Mouse (Mus musculus): ENCODE measurements around the gene Bmper. TPM values are rescaled to one million over a fixed set of nuclear protein-coding genes. Genes with fewer than 3 reads are reported as not detected.
A peak's percentile ranks its signal among the peaks of the same experiment; 100 is the strongest.

Gene Bmper
- polyA plus RNA-seq, 1 experiment from 2014 or later, result 3.4 TPM

DNA sequence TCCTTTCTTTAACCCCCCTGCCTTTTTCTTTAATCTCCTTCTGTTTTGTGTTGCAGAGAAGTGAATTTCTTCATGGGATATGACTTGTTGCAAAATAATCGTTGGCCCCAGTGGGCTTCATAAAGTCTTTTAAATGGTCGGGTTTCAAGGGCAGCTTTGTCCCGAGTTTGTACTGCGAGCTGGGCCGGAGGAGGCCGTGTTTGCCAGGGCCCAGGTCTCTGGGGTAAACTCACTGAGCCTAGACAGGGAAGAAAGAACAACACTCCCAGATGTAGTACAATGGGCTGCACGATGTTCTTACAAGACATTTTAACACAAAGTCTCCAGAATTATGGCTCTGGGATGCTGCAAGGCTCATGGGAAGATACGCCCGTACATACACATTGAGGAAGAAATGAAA is 23.5 kb downstream of the Bmper start:
- Histone ChIP-seq H3K27me3 (ENCODE audit: control insufficient read depth, insufficient read depth, low read length) (no peaks in the 10 kb centered on the region), H3K4me1 (replicated peaks; ENCODE audit: control insufficient read depth, insufficient read depth, low read length) (no peaks in the 10 kb centered on the region), H3K9me3 (ENCODE audit: control insufficient read depth, low read length) (no peaks in the 10 kb centered on the region), H3K36me3 (ENCODE audit: control insufficient read depth, insufficient read depth, low read length) (no peaks in the 10 kb centered on the region), H3K27ac (ENCODE audit: low read depth, low read length) (no peak overlapping the region), H3K4me3 (ENCODE audit: low read depth, low read length) (no peak overlapping the region), H3K9ac (ENCODE audit: low read depth, low read length) (no peak overlapping the region), H3K4me2 (replicated peaks; ENCODE audit: low read depth, low read length) (no peak overlapping the region)
- WGBS, result 65% methylated on average over 9 of the region's 9 CpGs
- DNase-seq (ENCODE audit: low spot score) (no peak), ATAC-seq (ENCODE audit: low FRiP score) (no peak)

- DNase-seq (ENCODE audit: low spot score), result peak; percentile 85
- H3K4me3 ChIP-seq (ENCODE audit: low read depth, low read length), result no peak overlapping the region
- H3K36me3 ChIP-seq (ENCODE audit: control insufficient read depth, insufficient read depth, low read length), result no peaks in the 10 kb centered on the region
- H3K9me3 ChIP-seq (ENCODE audit: control insufficient read depth, low read length), result no peaks in the 10 kb centered on the region
- H3K4me2 ChIP-seq (replicated peaks; ENCODE audit: low read depth, low read length), result no peak overlapping the region
- no peak overlapping the region for H3K27ac ChIP-seq (ENCODE audit: low read depth, low read length)
- no peak overlapping the region for H3K9ac ChIP-seq (ENCODE audit: low read depth, low read length)
- WGBS, result 9% methylated on average over 5 of the region's 5 CpGs
- H3K27me3 ChIP-seq (ENCODE audit: control insufficient read depth, insufficient read depth, low read length), result no peaks in the 10 kb centered on the region
- no peaks in the 10 kb centered on the region for H3K4me1 ChIP-seq (replicated peaks; ENCODE audit: control insufficient read depth, insufficient read depth, low read length)
- ATAC-seq (ENCODE audit: low FRiP score), result peak; percentile 70; the same call in 1 of the 2 replicates
These were observed 27.1 kb downstream of the Bmper start for GRCm38 (mm10) chr9:23250026-23250425.

DNA sequence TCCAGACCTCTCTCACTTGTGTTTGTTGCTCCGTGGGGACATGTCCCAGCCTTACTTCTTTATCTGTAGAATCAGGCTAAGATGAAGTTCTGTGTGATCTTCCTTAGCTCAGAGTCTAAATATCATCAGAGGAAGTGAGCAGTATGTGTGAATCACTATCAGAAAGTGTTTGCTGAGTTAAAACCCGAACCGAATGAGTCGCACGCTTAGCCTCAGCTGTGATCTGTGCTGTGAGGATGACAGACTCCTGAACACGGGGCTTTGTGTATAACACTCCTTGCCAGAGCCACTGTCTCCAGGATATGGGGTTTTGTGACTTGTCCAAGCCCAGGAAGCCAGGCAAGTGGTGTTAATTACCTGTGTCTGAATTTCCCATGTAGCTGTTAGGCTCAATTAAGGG is 28.1 kb downstream of the Bmper start:
- no peak overlapping the region for H3K4me2 ChIP-seq (replicated peaks; ENCODE audit: low read depth, low read length)
- H3K27me3 ChIP-seq (ENCODE audit: control insufficient read depth, insufficient read depth, low read length), result no peaks in the 10 kb centered on the region
- H3K4me1 ChIP-seq (replicated peaks; ENCODE audit: control insufficient read depth, insufficient read depth, low read length), result no peaks in the 10 kb centered on the region
- no peak overlapping the region for H3K4me3 ChIP-seq (ENCODE audit: low read depth, low read length)
- H3K27ac ChIP-seq (ENCODE audit: low read depth, low read length), result no peak overlapping the region
- no peak overlapping the region for H3K9ac ChIP-seq (ENCODE audit: low read depth, low read length)
- WGBS, result 88% methylated on average over 6 of the region's 6 CpGs
- H3K36me3 ChIP-seq (ENCODE audit: control insufficient read depth, insufficient read depth, low read length), result no peaks in the 10 kb centered on the region
- ATAC-seq (ENCODE audit: low FRiP score) (no peak), DNase-seq (ENCODE audit: low spot score) (no peak)
- H3K9me3 ChIP-seq (ENCODE audit: control insufficient read depth, low read length), result no peaks in the 10 kb centered on the region

DNA sequence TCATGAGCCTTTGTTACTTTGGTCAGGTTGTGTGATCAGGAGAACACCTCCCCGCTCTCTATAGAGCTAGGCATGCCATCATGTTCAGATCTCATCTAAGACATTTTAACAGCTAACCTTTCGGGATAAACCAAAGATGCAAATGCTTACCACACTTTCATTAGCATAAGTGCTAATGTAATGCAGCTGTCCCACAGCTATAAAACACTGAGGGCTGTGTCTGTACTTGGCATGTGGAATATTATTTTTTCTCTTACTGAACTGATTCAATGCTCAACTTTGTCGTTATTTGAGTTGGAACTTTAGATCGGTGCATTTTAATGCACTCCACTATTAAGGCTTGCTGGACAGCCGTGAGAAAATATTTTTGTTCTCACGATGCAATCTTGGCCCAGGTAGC is 30.7 kb downstream of the Bmper start:
- Histone ChIP-seq H3K36me3 (ENCODE audit: control insufficient read depth, insufficient read depth, low read length) (no peaks in the 10 kb centered on the region), H3K4me2 (replicated peaks; ENCODE audit: low read depth, low read length) (no peak overlapping the region), H3K4me1 (replicated peaks; ENCODE audit: control insufficient read depth, insufficient read depth, low read length) (no peaks in the 10 kb centered on the region), H3K27ac (ENCODE audit: low read depth, low read length) (no peak overlapping the region), H3K9me3 (ENCODE audit: control insufficient read depth, low read length) (no peaks in the 10 kb centered on the region), H3K27me3 (ENCODE audit: control insufficient read depth, insufficient read depth, low read length) (no peaks in the 10 kb centered on the region), H3K4me3 (ENCODE audit: low read depth, low read length) (no peak overlapping the region), H3K9ac (ENCODE audit: low read depth, low read length) (no peak overlapping the region)
- ATAC-seq (ENCODE audit: low FRiP score), result no peak
- DNase-seq (ENCODE audit: low spot score), result no peak
- WGBS, result 86% methylated on average over 6 of the region's 6 CpGs

DNA sequence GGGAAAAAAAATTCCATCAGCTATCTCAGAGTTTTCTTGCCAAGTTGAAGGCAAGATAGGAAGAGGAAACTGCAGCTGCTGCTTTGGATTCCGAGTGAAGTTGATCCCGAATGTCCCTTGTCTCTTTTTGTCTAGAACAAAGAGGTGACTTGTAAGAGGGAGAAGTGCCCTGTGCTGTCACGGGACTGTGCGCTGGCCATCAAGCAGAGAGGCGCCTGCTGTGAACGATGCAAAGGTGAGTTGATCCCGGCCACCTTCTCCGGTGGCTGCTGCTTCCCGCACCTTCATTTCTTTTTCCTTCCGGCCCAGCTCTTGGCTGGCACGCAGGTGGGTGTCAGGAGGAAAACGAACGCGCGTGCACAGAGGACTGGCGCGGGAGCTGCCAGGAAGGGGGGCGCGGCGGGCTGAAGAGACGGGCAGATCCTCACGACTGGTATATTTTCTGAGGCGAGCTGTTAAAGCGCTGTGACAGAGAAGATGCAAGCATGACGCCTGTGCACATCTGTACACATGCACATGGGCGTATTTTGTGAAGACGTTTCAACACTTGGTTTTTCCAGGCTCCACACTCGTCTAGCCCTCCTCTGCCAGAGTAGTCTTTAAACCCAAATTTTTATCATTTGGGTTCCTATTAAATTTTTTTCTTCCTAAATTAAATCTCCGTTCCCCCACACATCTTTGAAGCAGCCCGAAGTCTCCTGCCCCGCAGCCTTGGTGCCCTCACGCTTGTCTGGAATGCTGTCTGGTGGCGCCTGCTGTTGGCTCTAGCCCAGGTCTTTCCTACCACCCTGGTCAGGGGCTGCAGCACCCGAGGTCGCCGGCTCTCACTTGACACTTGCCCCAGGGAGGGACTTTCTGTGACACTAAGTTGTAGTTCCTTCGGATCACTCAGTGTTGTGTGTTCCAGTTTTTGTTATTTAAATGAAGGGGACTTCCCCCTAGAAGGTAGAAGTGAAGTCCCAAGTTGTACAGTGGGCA is 31.6 kb downstream of the Bmper start:
- no peaks in the 10 kb centered on the region for H3K4me1 ChIP-seq (replicated peaks; ENCODE audit: control insufficient read depth, insufficient read depth, low read length)
- no peak for ATAC-seq (ENCODE audit: low FRiP score)
- H3K4me3 ChIP-seq (ENCODE audit: low read depth, low read length), result peak overlapping the region; percentile 26
- no peak for DNase-seq (ENCODE audit: low spot score)
- no peak overlapping the region for H3K27ac ChIP-seq (ENCODE audit: low read depth, low read length)
- no peaks in the 10 kb centered on the region for H3K36me3 ChIP-seq (ENCODE audit: control insufficient read depth, insufficient read depth, low read length)
- no peaks in the 10 kb centered on the region for H3K9me3 ChIP-seq (ENCODE audit: control insufficient read depth, low read length)
- H3K27me3 ChIP-seq (ENCODE audit: control insufficient read depth, insufficient read depth, low read length), result no peaks in the 10 kb centered on the region
- 39% methylated on average over 37 of the region's 37 CpGs for WGBS
- peak overlapping the region; percentile 39 for H3K4me2 ChIP-seq (replicated peaks; ENCODE audit: low read depth, low read length)
- H3K9ac ChIP-seq (ENCODE audit: low read depth, low read length), result no peak overlapping the region

DNA sequence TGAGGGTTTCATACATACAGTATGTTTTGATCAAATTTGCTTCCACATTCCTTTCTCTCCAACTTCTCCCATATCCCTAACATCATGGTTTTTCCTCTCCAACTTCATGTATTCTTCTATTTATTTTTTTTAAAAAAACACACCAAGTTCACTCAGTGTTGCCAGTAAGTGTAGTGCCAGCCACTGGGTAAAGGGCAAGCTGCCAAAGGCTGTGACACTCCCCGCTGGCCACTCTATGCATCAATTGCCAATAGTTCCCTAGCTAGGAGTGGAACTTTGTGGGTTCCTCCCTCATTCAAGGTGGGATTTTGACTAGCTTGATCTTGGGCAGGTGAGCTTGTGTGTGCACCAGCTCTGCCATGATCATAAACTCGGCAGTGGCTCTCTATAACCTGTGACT is 33.0 kb downstream of the Bmper start:
- H3K27ac ChIP-seq (ENCODE audit: low read depth, low read length), result no peak overlapping the region
- no peaks in the 10 kb centered on the region for H3K27me3 ChIP-seq (ENCODE audit: control insufficient read depth, insufficient read depth, low read length)
- H3K36me3 ChIP-seq (ENCODE audit: control insufficient read depth, insufficient read depth, low read length), result no peaks in the 10 kb centered on the region
- H3K4me3 ChIP-seq (ENCODE audit: low read depth, low read length), result no peak overlapping the region
- ATAC-seq (ENCODE audit: low FRiP score), result no peak
- H3K9ac ChIP-seq (ENCODE audit: low read depth, low read length), result no peak overlapping the region
- 87% methylated on average over 2 of the region's 2 CpGs for WGBS
- no peak for DNase-seq (ENCODE audit: low spot score)
- H3K4me2 ChIP-seq (replicated peaks; ENCODE audit: low read depth, low read length), result no peak overlapping the region
- no peaks in the 10 kb centered on the region for H3K9me3 ChIP-seq (ENCODE audit: control insufficient read depth, low read length)
- no peaks in the 10 kb centered on the region for H3K4me1 ChIP-seq (replicated peaks; ENCODE audit: control insufficient read depth, insufficient read depth, low read length)

DNA sequence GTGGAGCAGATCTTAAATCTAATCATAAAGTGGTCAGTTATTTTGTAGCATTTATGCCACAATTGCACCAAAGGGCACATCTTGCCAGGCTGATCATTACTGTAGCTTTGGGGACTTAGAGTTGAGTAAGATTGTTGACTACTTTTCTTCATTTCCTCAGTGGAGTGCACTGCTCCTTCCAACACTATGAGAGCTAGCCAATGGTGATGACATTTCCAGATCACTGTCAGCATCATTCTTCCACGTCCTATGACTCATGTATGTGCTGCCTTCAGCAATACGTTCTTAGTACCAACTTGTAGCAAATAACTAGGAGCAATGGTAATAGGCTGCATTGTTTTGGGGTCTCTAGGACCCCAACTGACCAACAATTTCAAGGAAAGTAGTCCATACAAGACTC is 33.7 kb downstream of the Bmper start:
- H3K4me1 ChIP-seq (replicated peaks; ENCODE audit: control insufficient read depth, insufficient read depth, low read length), result no peaks in the 10 kb centered on the region
- DNase-seq (ENCODE audit: low spot score), result no peak
- 92% methylated on average over 2 of the region's 2 CpGs for WGBS
- no peak overlapping the region for H3K9ac ChIP-seq (ENCODE audit: low read depth, low read length)
- no peaks in the 10 kb centered on the region for H3K9me3 ChIP-seq (ENCODE audit: control insufficient read depth, low read length)
- ATAC-seq (ENCODE audit: low FRiP score), result no peak
- H3K27ac ChIP-seq (ENCODE audit: low read depth, low read length), result no peak overlapping the region
- no peaks in the 10 kb centered on the region for H3K27me3 ChIP-seq (ENCODE audit: control insufficient read depth, insufficient read depth, low read length)
- no peak overlapping the region for H3K4me3 ChIP-seq (ENCODE audit: low read depth, low read length)
- H3K36me3 ChIP-seq (ENCODE audit: control insufficient read depth, insufficient read depth, low read length), result no peaks in the 10 kb centered on the region
- no peak overlapping the region for H3K4me2 ChIP-seq (replicated peaks; ENCODE audit: low read depth, low read length)

- Histone ChIP-seq H3K4me1 (replicated peaks; ENCODE audit: control insufficient read depth, insufficient read depth, low read length) (no peaks in the 10 kb centered on the region), H3K27me3 (ENCODE audit: control insufficient read depth, insufficient read depth, low read length) (no peaks in the 10 kb centered on the region), H3K4me3 (ENCODE audit: low read depth, low read length) (no peak overlapping the region), H3K4me2 (replicated peaks; ENCODE audit: low read depth, low read length) (no peak overlapping the region), H3K9ac (ENCODE audit: low read depth, low read length) (no peak overlapping the region), H3K27ac (ENCODE audit: low read depth, low read length) (no peak overlapping the region), H3K36me3 (ENCODE audit: control insufficient read depth, insufficient read depth, low read length) (no peaks in the 10 kb centered on the region), H3K9me3 (ENCODE audit: control insufficient read depth, low read length) (no peaks in the 10 kb centered on the region)
- DNase-seq (ENCODE audit: low spot score), result no peak
- WGBS, result 93% methylated on average over 3 of the region's 3 CpGs
- ATAC-seq (ENCODE audit: low FRiP score), result no peak
These were observed 39.0 kb downstream of the Bmper start for GRCm38 (mm10) chr9:23261834-23262233.

DNA sequence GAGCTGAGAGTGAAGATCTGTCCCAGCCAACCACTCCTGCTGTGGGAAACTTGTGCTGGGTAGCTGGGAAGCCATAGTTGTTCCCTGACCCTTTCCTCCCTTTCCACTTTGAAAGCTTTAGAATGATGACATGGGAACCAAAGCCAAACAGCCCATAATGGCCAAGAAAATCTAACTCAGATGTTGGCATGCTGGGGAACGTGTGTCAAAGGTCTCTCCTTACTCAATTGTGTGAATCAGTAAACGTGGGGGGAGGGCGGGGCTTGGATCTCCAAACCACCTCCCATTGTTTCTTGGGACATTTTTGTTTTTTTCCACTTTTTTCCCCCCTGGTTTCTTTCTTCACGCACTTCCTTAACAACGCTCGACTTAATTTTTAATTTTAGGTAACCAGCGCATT is 40.0 kb downstream of the Bmper start:
- no peaks in the 10 kb centered on the region for H3K27me3 ChIP-seq (ENCODE audit: control insufficient read depth, insufficient read depth, low read length)
- 81% methylated on average over 7 of the region's 7 CpGs for WGBS
- no peak overlapping the region for H3K4me2 ChIP-seq (replicated peaks; ENCODE audit: low read depth, low read length)
- no peaks in the 10 kb centered on the region for H3K36me3 ChIP-seq (ENCODE audit: control insufficient read depth, insufficient read depth, low read length)
- no peak overlapping the region for H3K4me3 ChIP-seq (ENCODE audit: low read depth, low read length)
- H3K9me3 ChIP-seq (ENCODE audit: control insufficient read depth, low read length), result no peaks in the 10 kb centered on the region
- no peak overlapping the region for H3K9ac ChIP-seq (ENCODE audit: low read depth, low read length)
- no peak overlapping the region for H3K27ac ChIP-seq (ENCODE audit: low read depth, low read length)
- no peak for DNase-seq (ENCODE audit: low spot score)
- H3K4me1 ChIP-seq (replicated peaks; ENCODE audit: control insufficient read depth, insufficient read depth, low read length), result no peaks in the 10 kb centered on the region
- ATAC-seq (ENCODE audit: low FRiP score), result no peak

All from hindbrain, embryonic 11.5 days (tissue).